Mouse (Mus musculus) brain, adult 10 weeks (tissue): ENCODE data around the gene Alpk3. TPM values are rescaled to one million over a fixed set of nuclear protein-coding genes. Genes with fewer than 3 reads are reported as not detected.

Experiments used
- polyA plus RNA-seq: library from polyadenylated mRNA; stranded (reverse); fragments of 350-450 nt; fragmentation: Illumina TruSeq; extraction: RNeasy Lipid Tissue Mini Kit (QIAGEN cat#74804); gene quantifications from one replicate; pipeline ENCODE4 v1.2.3, GENCODE M21; 2015; ENCODE audit warnings: low read depth, low replicate concordance

The Alpk3 gene
- polyA plus RNA-seq: 0.37 TPM

DNA sequence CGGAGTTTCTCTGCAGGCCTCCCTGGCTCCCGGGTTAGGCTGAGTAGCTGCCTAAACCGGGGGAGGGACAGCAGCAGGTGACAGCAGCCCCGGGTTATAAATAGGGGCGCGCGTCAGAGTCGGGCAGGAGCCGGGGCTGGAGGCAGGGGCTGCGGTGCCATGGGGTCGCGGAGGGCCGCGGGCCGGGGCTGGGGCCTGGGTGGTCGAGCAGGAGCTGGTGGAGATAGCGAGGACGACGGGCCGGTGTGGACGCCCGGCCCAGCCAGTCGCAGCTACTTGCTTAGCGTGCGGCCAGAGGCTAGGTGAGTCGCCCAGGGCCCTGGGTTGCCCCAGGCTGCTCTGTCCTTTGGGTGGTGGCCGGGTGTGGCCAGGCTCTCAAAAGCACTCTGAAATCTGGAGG is at the start of gene Alpk3:
Alpk3 (plus strand) TSS at position 130 of the 400 bp plus-strand sequence.

GRCm38 (mm10) chr7:81114555-81114954 is 57.2 kb downstream of the Alpk3 start, which contains the start of gene Slc28a1:
Gene Slc28a1 (plus strand): TSS chr7:81114799.

Other genes with a start within 250 kb of the Alpk3 start
- gene Iqgap1, start 231.6 kb upstream of the Alpk3 start, polyA plus RNA-seq: 11.7 TPM
- 10.0 TPM for gene Zscan2, start 196.7 kb upstream of the Alpk3 start, polyA plus RNA-seq
- 33.5 TPM for gene Wdr73, start 156.3 kb upstream of the Alpk3 start, polyA plus RNA-seq
- gene Nmb, start 152.5 kb upstream of the Alpk3 start, polyA plus RNA-seq: 10.4 TPM
- gene Sec11a, start 109.8 kb upstream of the Alpk3 start, polyA plus RNA-seq: 50.2 TPM
- 10.2 TPM for gene Zfp592, start 63.9 kb upstream of the Alpk3 start, polyA plus RNA-seq
- 0.19 TPM for gene Slc28a1, start 57.2 kb downstream of the Alpk3 start, polyA plus RNA-seq
- 14.8 TPM for gene Pde8a, start 156.0 kb downstream of the Alpk3 start, polyA plus RNA-seq